Mouse (Mus musculus) G1E (cell line): ENCODE data around the gene Pithd1. TPM values are rescaled to one million over a fixed set of nuclear protein-coding genes. Genes with fewer than 3 reads are reported as not detected.

Experiments
- ATAC-seq: 2 replicates; pipeline ENCODE4 v1.8.0; 2016; ENCODE audit warnings: mild to moderate bottlenecking; ENCODE audit not compliant: insufficient number of reproducible peaks, poor library complexity, low FRiP score, severe bottlenecking; ENCODE audit errors: extremely low read depth
- DNase-seq: peaks from one replicate; pipeline ENCODE4 v3.0.0; 2012; ENCODE audit warnings: low spot score
- H3K27me3 ChIP-seq: 2 replicates; pipeline ENCODE4 v1.6.1; 2012; ENCODE audit warnings: mild to moderate bottlenecking, low read length, inconsistent platforms; ENCODE audit not compliant: insufficient read depth
- H3K36me3 ChIP-seq: replicated peaks from 2 replicates; pipeline ENCODE3; 2012; ENCODE audit warnings: mild to moderate bottlenecking, inconsistent platforms
- H3K4me1 ChIP-seq: 2 replicates; pipeline ENCODE4 v1.6.1; 2012; ENCODE audit warnings: low read depth, low read length, inconsistent platforms, mixed read lengths; ENCODE audit not compliant: insufficient read depth
- H3K4me3 ChIP-seq: 2 replicates; pipeline ENCODE4 v1.5.1; 2012; ENCODE audit warnings: low read depth, mild to moderate bottlenecking, inconsistent platforms, low read length, moderate library complexity, mixed read lengths
- H3K9me3 ChIP-seq: replicated peaks from 2 replicates; pipeline ENCODE4 v1.6.1; 2012; ENCODE audit warnings: inconsistent platforms
- CTCF ChIP-seq: IDR thresholded peaks from 2 replicates; pipeline ENCODE4 v1.5.1; 2012; ENCODE audit warnings: low read depth, low read length, inconsistent platforms, mixed read lengths
- GATA1 ChIP-seq: IDR thresholded peaks from 2 replicates; pipeline ENCODE4 v1.6.1; 2012; ENCODE audit warnings: borderline replicate concordance, low read length, inconsistent platforms, mixed read lengths
- GATA2 ChIP-seq: IDR thresholded peaks from 2 replicates; pipeline ENCODE4 v1.6.1; 2012; ENCODE audit warnings: low read depth, low read length, inconsistent platforms, borderline replicate concordance
- POLR2AphosphoS5 ChIP-seq: IDR thresholded peaks from 2 replicates; pipeline ENCODE4 v1.6.1; 2012; ENCODE audit warnings: low read depth, low read length, inconsistent platforms; ENCODE audit not compliant: insufficient replicate concordance
- TAL1 ChIP-seq: conservative IDR thresholded peaks from 2 replicates; pipeline ENCODE4 v1.6.1; 2012; ENCODE audit warnings: low read depth, low read length, inconsistent platforms, mixed read lengths
- polyA plus RNA-seq: library from polyadenylated mRNA; stranded (reverse); fragments of >175 nt; gene quantifications from 2 replicates; pipeline ENCODE4 v1.2.3, GENCODE M21; 2012
- total RNA-seq, 2 experiments: library from RNA; stranded (forward) in 1 of 2; stranded (reverse) in 1 of 2; fragments of 200-1000 nt in 1 of 2; fragments of >200 nt in 1 of 2; fragmentation: Nextera tagmentation in 1 of 2; gene quantifications; 2 replicates each; pipeline ENCODE4 v1.2.3; 2014 to 2017

Pithd1 gene
- total and polyA plus RNA-seq, 3 experiments: 34.9 to 71.7 (median 51.0) TPM

DNA sequence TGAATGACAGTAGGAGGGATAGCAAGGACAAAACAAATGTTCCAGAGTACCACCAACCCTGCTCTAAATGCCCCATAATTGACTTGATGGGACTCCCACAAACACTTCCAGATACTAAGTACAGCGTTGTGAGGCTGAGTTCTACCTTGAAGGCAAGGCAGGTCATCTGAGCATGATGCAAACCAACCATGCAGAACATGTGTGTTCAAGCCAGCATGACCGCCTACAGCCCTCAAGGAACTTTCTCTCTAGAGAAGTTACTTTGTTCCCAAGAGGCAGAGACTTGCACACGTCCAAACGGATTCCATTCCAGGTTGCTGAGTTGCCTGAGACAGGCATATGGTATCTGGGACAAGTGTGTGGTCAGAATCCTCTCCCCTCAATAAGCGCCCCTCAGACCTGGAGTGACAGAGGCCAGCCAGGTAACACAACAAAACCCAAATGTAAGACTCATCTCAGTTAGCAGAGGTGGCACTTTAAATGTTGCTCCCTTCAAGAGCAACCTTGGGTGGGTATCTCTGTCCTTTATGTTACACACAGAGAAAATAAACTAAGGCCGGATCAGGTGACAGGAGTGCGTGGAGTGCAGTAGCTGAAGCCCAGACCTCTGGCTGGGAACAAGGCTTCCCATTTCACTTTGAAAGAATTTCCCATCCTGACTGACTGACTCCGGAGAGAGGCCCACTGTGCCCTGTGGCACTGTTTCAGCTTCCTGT, 40.5 kb upstream of the Pithd1 start:
- Histone ChIP-seq H3K27me3 (no peaks in the 10 kb centered on the region), H3K4me3 (peak overlapping the region; percentile 63; the same call in 1 of the 2 replicates), H3K36me3 (no peaks in the 10 kb centered on the region), H3K9me3 (no peaks in the 10 kb centered on the region), H3K4me1 (peaks cover 60% of the 10 kb centered on the region)
- no peak for ATAC-seq
- TF ChIP-seq GATA1 (no peak), POLR2AphosphoS5 (no peak), GATA2 (no peak), TAL1 (no peak), CTCF (no peak)
- no peak for DNase-seq

DNA sequence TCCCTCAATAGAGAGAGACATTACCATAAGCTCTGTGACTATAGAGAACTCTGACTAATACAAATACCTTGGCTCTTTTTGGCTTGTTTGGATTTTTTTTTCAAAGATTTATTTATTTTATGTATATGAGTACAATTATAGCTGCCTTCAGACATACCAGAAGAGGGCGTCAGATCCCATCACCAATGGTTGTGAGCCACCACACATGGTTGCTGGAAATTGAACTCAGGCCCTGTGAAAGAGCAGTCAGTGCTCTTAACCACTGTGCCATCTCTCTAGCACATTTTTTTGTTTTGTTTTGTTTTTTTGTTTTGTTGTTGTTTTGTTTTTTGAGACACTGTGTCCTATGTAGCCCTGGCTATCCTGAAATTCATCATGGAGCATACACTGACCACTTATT, 38.3 kb upstream of the Pithd1 start:
- Histone ChIP-seq H3K36me3 (no peaks in the 10 kb centered on the region), H3K9me3 (no peaks in the 10 kb centered on the region), H3K27me3 (no peaks in the 10 kb centered on the region), H3K4me1 (peaks cover 46% of the 10 kb centered on the region), H3K4me3 (no peak overlapping the region)
- no peak for DNase-seq
- TF ChIP-seq GATA2 (no peak), CTCF (no peak), TAL1 (no peak), POLR2AphosphoS5 (no peak), GATA1 (no peak)
- ATAC-seq: no peak

DNA sequence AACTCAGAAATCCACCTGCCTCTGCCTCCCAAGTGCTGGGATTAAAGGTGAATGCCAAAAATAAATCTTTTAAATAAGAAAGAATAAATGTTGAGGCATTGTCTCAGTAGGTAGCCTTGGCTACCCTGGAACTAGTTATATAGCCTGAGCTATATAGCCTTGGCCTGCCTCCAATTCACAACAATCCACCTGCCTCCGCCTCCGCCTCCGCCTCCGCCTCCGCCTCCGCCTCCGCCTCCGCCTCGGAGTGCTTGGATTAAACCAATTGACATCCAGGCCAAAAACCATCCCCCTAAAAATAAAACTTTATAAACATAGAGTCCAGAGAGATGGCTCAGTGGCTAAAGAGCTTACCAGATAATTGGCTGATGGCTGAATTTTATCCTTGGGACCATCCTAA, 35.9 kb upstream of the Pithd1 start:
- Histone ChIP-seq H3K9me3 (no peaks in the 10 kb centered on the region), H3K27me3 (no peaks in the 10 kb centered on the region), H3K4me3 (no peak overlapping the region), H3K4me1 (peaks cover 37% of the 10 kb centered on the region), H3K36me3 (peaks cover 15% of the 10 kb centered on the region)
- ATAC-seq: no peak
- DNase-seq: no peak
- TF ChIP-seq GATA1 (no peak), CTCF (no peak), TAL1 (no peak), POLR2AphosphoS5 (no peak), GATA2 (no peak)

DNA sequence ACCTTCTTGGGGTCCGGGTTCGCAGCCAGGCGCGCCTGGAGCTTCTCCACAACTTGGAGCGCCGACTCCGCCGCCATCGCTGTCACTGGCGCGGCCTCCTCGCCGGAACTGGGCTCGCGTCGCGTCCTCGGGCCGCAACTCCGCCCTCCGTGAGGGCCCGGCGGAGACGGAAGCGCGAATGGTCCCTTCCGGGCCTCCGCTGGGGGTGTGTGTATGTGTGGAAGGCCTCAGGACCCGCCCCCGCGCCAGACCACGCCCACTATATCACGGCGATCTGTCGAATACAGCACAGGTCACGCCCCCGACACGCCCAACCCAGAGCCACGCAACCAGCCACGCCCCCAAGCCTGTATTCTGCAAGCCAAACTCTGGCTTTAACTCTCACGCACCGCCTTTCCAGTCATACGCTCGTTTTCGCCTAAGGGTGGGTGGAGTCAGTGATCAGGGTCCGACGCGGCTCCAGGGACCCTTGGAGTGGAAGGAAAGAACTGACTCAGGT, 34.5 kb upstream of the Pithd1 start, which contains the start of gene Eloa:
Gene Eloa (minus strand): TSS at position 215 of the 499 bp plus-strand sequence.
- Histone ChIP-seq H3K9me3 (no peaks in the 10 kb centered on the region), H3K4me3 (peak within 1 kb of the TSS; percentile 96), H3K36me3 (peaks cover 23% of the 10 kb centered on the region), H3K4me1 (peaks cover 28% of the 10 kb centered on the region), H3K27me3 (no peaks in the 10 kb centered on the region)
- DNase-seq (peak; percentile 95), ATAC-seq (peak; percentile 97)
- TF ChIP-seq CTCF (no peak), GATA1 (no peak)

DNA sequence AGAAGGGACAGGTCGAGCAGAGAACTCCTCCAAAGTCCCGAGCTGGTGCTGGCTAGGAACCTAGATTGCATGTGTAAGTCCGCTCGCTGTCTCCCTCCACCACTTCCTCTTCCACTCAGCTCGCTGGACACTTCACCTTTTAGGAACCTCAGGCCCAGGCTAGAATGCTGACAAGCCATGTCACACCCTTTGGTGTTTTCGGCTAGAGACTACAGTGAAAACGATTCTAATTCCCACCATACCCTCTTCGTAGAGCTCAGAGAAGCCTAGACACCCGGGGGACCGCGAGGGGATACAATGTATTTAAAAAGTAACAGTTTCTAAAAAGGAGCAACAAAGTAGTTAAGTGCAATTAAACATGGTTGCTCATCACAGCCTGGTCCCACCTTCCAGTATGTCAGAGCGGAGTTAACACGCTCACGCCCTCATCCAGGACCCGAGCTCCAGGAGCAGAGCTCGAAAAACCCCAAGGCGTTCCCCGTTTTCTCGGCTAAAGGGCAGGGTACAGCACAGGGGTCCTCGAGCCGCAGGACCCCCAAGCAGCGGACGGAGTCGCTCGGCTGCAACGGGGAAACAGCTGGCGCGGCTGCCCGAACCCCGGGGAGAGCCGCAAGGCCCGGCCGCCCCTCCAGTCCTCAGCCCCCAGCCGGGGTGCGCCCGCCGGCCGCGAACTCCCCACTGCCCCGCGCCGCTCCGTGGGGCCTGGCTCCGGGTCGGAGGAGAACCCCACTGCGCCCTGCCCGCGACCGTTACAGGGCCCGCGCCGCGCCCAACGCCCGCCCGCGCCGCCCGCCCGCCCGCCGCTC, 33.9 kb upstream of the Pithd1 start:
- TF ChIP-seq CTCF: no peak
- no peak for TF ChIP-seq TAL1
- TF ChIP-seq POLR2AphosphoS5: no peak
- no peak for TF ChIP-seq GATA2
- TF ChIP-seq GATA1: no peak
- ATAC-seq (no peak), DNase-seq (peak; percentile 55)
- peaks cover 29% of the 10 kb centered on the region for H3K36me3 ChIP-seq
- no peaks in the 10 kb centered on the region for H3K27me3 ChIP-seq
- H3K4me1 ChIP-seq: peaks cover 32% of the 10 kb centered on the region
- peak overlapping the region; percentile 96 for H3K4me3 ChIP-seq
- no peaks in the 10 kb centered on the region for H3K9me3 ChIP-seq

DNA sequence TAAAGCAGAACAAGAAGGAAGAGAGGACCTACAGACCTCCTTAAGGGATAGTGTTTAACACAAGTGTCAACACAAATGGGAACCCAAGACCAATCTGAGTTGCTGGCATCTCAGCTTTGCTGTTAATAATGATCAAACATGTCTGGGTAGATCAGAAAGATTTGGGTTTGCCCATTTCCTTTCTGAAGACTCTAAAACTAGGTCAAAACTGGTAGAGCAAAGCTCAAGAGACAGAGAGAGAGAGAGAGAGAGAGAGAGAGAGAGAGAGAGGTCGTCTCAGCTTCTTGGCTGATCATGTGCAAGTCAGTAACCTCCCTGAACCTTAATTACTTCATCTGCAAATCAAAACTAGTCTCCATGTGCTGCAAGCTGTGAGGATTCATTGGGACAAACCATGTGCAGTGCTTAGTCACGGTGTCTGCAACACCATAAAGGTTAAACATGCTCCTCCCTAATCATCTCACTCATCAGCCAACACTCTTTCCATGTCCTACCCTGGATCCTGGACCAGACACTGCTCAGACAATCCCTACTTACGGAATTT, 29.1 kb upstream of the Pithd1 start:
- no peak for DNase-seq
- TF ChIP-seq GATA2 (no peak), GATA1 (no peak), CTCF (no peak), TAL1 (no peak), POLR2AphosphoS5 (no peak)
- H3K36me3 ChIP-seq: peaks cover 71% of the 10 kb centered on the region
- peaks cover 37% of the 10 kb centered on the region for H3K4me1 ChIP-seq
- no peaks in the 10 kb centered on the region for H3K27me3 ChIP-seq
- no peak overlapping the region for H3K4me3 ChIP-seq
- H3K9me3 ChIP-seq: no peaks in the 10 kb centered on the region
- no peak for ATAC-seq
